Mouse (Mus musculus) v-Abl transformed pro-B cells (cell line): Measurements from ENCODE around the gene Vwce.

Experiments used
- in situ Hi-C, 2 experiments: fragments of 400-800 bp; cut with MboI; formaldehyde crosslinking; loops; one replicate each; pipeline ENCODE4 v1.15.1; 2025; ENCODE audit not compliant: unreplicated experiment in 2 of 2

The Vwce gene

DNA sequence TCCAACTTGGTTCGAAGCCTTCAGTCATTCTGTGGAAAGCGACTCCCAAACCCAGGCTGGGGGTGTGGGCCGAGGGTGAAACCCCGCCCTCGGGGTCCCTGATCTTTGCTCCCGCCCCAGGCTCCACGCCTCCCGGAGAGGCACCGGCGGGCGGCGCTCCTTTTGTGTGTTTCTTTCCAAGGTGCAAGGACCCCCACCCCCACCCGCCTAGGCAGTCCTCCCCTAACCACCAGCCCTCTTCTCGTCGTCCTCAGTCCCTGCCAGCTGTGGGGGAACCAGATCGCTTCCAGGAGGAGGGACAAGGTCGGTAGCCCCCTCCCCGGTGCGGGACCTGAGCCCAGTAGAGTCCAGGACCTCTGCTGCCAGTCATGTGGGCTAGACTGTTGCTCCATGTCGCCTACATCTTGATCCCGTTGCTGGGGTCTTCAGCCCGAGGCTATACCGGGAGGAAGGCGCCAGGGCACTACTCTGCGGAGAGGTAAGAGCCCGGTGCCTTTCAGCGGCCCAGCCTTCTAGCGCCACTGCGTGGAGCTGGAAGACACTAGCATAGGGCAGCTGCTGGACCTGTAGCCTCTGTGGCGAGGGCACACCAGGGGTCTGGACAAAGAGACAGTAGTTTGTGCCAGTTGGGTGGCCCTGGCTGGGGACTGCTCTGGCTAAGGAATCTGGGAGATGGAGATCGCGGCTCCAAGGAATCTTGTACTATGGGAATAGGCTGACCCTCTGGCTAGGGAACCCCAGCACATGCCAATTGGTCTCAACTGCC is at the start of gene Vwce:
TSS of gene Vwce (plus strand) at position 108 of the 766 bp plus-strand sequence.
- in situ Hi-C loops: loop anchor here in 1 of 2 experiments (25.0 kb wide), 1 partner anchor 372 kb away; no protein-coding TSS in a partner anchor

DNA sequence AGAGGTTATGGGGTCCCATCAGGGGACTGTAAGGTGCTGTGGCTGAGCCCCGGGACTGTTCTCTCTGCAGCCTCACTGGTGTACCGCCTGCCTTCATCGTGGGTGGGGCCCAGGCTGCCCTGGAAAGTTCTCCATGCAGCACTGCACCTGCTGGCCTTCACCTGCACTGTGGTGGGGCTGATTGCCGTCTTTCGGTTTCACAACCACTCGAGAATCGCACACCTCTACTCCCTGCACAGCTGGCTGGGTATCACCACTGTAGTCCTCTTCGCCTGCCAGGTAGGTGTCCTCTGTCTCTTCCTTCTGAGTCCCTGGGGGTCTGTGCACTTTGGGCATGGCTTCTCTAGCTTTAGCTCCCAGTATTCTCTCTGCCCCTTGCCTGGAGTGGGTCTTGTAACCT is 48.9 kb upstream of the Vwce start:
- in situ Hi-C loops: loop anchor here (25.0 kb wide), 2 partner anchors 623 to 648 kb away; no protein-coding TSS in a partner anchor

DNA sequence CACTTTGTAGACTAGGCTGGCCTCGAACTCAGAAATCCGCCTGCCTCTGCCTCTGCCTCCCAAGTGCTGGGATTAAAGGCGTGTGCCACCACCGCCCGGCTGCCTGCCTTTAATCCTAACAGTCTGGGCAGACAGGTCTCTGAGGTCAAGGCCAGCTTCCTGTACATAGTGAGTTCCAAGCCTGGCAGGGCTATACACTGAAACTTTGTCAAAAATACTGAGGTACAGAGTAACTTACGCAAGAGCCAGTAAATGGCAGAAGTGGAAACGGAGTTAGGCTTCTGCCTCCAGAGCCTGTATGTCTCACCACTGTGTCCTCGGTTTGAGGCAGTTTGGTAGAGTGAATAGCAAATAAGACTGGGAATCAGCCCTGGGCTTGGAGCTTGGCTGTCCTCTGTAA is 46.8 kb upstream of the Vwce start:
- in situ Hi-C loops: loop anchor here (25.0 kb wide), 2 partner anchors 625 to 650 kb away; no protein-coding TSS in a partner anchor

GRCm38 (mm10) chr19:10589127-10589857 is 44.7 kb upstream of the Vwce start:
- in situ Hi-C loops: loop anchor here (25.0 kb wide), 2 partner anchors 627 to 652 kb away; no protein-coding TSS in a partner anchor

DNA sequence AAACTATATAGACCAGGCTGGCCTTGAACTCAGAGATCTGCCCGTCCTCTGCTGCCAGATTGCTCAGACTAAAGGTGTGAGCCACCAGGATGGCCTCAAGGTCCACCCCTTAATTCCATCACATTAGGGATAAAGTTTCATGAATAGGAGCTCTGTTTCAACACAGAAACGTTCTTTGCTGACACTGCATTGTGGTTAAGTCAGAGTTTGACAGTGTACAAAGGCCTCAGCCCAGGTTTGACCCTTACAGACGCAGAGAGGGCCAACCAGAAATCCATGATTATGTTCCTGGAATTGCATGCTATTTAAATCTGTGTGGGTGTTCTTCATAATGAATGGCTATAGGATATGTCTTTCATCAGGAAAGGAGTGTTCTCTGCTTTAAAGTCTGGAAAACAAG is 43.7 kb upstream of the Vwce start:
- in situ Hi-C loops: loop anchor here (25.0 kb wide), 2 partner anchors 628 to 653 kb away; no protein-coding TSS in a partner anchor

DNA sequence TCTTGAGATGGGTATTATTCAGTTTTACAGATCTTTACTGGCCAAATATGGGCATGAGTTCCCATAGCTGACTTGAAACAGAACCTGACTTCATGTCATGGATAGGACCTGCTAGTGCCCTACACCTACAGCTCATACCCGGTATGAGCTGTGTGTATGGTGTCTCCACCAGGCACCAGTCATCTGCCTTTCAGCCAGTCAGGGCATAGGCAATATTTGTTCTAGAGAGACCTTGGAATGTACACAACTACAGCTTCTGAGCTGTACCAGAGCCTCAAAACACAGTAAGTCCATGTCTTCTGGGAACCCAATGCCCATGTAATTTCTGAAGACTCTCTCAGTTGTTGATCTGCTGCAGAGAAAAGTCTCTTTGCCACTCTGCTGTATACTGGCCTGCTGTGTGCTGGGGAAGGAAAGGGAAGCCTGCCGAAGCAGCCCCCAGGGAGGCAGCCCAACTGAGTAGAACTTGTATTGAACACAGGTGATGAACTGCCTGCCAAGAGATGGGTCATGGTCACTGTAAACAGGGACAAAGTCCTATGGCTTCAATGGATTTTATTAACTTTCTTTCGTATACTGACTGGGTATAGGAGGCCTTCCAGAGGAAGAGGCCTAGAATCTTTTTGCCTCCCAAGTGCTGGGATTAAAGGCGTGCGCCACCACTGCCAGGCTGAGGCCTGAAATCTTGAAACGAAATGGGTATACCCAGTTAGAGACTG is 42.2 kb upstream of the Vwce start:
- in situ Hi-C loops: loop anchor here (25.0 kb wide), 2 partner anchors 630 to 655 kb away; no protein-coding TSS in a partner anchor

DNA sequence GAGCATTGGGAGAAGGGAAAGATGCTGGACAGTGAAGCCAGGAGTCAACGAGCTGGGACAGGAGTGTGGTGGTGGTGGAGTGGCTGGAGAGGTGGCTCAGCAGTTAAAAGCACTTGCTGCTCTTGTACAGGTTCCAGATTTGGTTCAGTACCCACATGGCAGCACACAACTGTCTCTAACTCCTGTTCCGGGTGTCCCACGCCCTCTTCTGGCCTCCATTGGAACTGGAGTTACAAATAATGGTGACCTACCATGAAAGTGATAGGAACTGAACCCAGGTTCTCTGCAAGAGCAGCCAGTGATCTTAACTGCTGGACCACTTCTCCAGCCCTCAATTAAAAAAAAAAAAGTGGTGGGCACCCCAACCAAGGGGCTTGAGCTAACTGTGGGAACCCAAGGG is 35.8 kb upstream of the Vwce start:
- in situ Hi-C loops: loop anchor here (25.0 kb wide), 2 partner anchors 636 to 661 kb away; no protein-coding TSS in a partner anchor

DNA sequence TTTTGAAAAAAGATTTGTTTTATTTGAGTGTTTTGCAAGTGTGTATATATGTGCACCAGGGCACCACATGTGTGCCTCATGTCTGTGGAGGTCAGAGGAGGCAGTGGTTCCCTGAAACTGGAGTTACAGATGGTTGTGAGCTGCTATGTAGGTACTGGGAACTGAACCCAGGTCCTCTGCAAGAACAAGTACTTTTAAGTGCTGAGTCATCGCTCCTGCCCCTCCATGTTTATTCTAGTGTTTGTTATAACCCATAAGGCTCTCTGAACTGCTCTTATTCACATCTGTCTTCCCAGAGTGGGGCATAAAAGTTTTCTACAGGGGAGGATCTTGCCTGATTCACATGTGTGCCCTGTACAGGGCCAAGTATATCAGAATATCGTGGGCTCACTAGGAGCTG is 34.4 kb upstream of the Vwce start:
- in situ Hi-C loops: loop anchor here (10.0 to 25.0 kb wide), 5 partner anchors 87 to 1338 kb away; no protein-coding TSS in a partner anchor

- in situ Hi-C loops: loop anchor here in 1 of 2 experiments (10.0 to 25.0 kb wide), 3 partner anchors 90 to 1335 kb away; no protein-coding TSS in a partner anchor
These were observed 31.7 kb upstream of the Vwce start for GRCm38 (mm10) chr19:10602247-10602769.

- in situ Hi-C loops: loop anchor here in 1 of 2 experiments (10.0 to 25.0 kb wide), 3 partner anchors 90 to 1335 kb away; no protein-coding TSS in a partner anchor
These were observed 31.2 kb upstream of the Vwce start for GRCm38 (mm10) chr19:10602787-10603186.

GRCm38 (mm10) chr19:10603660-10604523 is 30.1 kb upstream of the Vwce start:
- in situ Hi-C loops: loop anchor here in 1 of 2 experiments (10.0 to 25.0 kb wide), 3 partner anchors 92 to 1333 kb away; no protein-coding TSS in a partner anchor

- in situ Hi-C loops: loop anchor here in 1 of 2 experiments (10.0 to 25.0 kb wide), 3 partner anchors 92 to 1333 kb away; no protein-coding TSS in a partner anchor
These were observed 29.5 kb upstream of the Vwce start for GRCm38 (mm10) chr19:10604534-10604933.

- in situ Hi-C loops: loop anchor here (5.0 to 25.0 kb wide), 4 partner anchors 53 to 1332 kb away; no protein-coding TSS in a partner anchor
These were observed 28.6 kb upstream of the Vwce start, which contains the start of the genes Ddb1 and Tkfc for GRCm38 (mm10) chr19:10605293-10605900. Gene Ddb1 (plus strand): TSS chr19:10605327. Gene Tkfc (minus strand): TSS chr19:10605654.

GRCm38 (mm10) chr19:10605901-10606622 is 28.0 kb upstream of the Vwce start:
- in situ Hi-C loops: loop anchor here (5.0 to 25.0 kb wide), 4 partner anchors 54 to 1331 kb away; no protein-coding TSS in a partner anchor

GRCm38 (mm10) chr19:10608573-10609240 is 25.3 kb upstream of the Vwce start:
- in situ Hi-C loops: loop anchor here (5.0 to 25.0 kb wide), 4 partner anchors 56 to 1329 kb away; no protein-coding TSS in a partner anchor

GRCm38 (mm10) chr19:10634872-10635318 is 882 bp downstream of the Vwce start:
- in situ Hi-C loops: loop anchor here in 1 of 2 experiments (25.0 kb wide), 1 partner anchor 373 kb away; no protein-coding TSS in a partner anchor

- in situ Hi-C loops: loop anchor here in 1 of 2 experiments (25.0 kb wide), 1 partner anchor 376 kb away; no protein-coding TSS in a partner anchor
These were observed 3.8 kb downstream of the Vwce start for GRCm38 (mm10) chr19:10637840-10638239.
